Mouse (Mus musculus) kidney, adult 2 months (tissue): ENCODE data around the gene 0610037L13Rik.

ENCODE experiments used
- CTCF ChIP-seq: fragments of 200-500 bp; conservative IDR thresholded peaks from 2 replicates; pipeline ENCODE4 v1.5.1; 2011; ENCODE audit warnings: low read depth, mild to moderate bottlenecking, control low read depth, low read length, moderate library complexity, mixed read lengths; ENCODE audit not compliant: insufficient read depth, insufficient read length
- POLR2A ChIP-seq: fragments of 200-500 bp; IDR thresholded peaks from one replicate; pipeline ENCODE4 v1.6.1; 2011; ENCODE audit warnings: low read depth, low read length, control low read depth

DNA sequence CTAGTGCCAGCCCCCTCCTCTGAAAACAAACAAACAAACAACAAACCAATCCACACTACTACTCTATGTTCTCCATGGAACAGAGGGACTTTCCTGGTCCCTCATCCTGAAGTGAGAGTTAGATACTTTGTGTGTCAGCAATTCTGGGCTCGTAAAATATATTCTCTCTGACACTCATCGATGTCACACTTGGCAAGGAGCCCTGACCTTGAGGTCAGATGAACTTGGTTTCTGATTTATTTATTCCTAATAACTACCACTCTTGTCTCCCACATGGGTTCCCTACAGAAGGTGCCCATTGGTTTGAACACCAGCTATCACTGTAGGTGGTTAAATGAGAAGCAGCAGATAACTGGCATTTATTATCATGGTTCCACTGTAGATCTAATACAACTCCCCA, 30.7 kb downstream of the 0610037L13Rik start:
- TF ChIP-seq CTCF: no peak
- TF ChIP-seq POLR2A: no peak
